Mouse (Mus musculus): ENCODE measurements around the gene Vmn2r87. TPM values are rescaled to one million over a fixed set of nuclear protein-coding genes. Genes with fewer than 3 reads are reported as not detected.

Vmn2r87 gene
- polyA plus RNA-seq, 1 experiment from 2014 or later, result not detected

Other genes with a start within 250 kb of the Vmn2r87 start
- not detected in 2 replicates for gene Neurod4, start 217.2 kb downstream of the Vmn2r87 start, polyA plus RNA-seq (2015; fragmentation: Nextera tagmentation; extraction: Ambion mirVana)
- 0.78 and 1.4 TPM in 2 replicates for gene Tespa1, start 174.5 kb downstream of the Vmn2r87 start, polyA plus RNA-seq (2015; fragmentation: Nextera tagmentation; extraction: Ambion mirVana)
- not detected in 2 replicates for gene Vmn2r84, start 103.1 kb downstream of the Vmn2r87 start, polyA plus RNA-seq (2015; fragmentation: Nextera tagmentation; extraction: Ambion mirVana)
- not detected in 2 replicates for gene Vmn2r85, start 67.7 kb downstream of the Vmn2r87 start, polyA plus RNA-seq (2015; fragmentation: Nextera tagmentation; extraction: Ambion mirVana)
- gene Vmn2r86, start 41.3 kb downstream of the Vmn2r87 start, polyA plus RNA-seq (2015; fragmentation: Nextera tagmentation; extraction: Ambion mirVana), result not detected in 2 replicates

All from liver, embryonic 15.5 days (tissue).